Mouse (Mus musculus): ENCODE results near the gene Glyctk.

The Glyctk gene

DNA sequence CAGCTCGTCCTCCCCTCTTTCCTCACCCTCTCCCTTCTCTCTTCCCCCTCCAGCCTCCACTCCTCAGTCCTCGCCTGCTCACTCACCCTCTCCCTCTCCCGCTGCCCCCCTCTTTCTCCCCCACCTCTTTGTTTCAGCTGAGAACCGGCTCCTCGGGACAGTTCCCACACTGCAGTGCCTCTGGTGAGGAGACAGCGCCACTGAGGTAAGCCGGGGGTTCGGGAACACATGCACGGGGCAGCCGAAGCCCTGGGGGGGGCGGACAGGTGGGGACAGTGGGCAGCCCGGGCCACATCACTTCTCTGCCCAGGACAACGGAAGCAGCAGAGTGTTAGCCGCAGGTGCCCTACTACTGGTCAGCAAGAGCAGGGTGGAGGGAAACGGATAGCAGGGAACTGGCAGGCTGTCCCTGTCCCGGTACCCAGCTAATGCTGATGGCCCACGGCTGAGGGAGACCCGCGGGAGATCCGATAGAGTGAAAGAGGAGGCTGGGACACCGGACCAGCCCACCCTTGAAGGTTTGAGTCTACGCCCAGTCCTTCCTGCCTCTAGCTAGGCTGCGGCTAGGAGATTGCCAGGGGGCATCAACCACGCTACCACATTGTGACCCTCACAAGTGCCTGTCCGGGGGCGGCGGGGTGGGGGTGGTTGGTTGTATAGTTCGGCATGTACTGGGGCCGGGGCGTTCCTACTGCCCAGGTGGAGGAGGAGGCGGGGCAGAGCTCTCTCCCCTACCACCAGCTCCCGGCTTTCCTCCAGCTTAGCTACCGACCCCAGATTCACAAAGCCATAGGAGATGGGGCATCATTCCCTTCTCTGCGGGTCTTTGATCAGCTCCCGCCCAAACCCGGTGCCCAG lies 9.2 kb downstream of the Glyctk start:
- in situ Hi-C loops (cut with MboI, MseI): no loop called here

DNA sequence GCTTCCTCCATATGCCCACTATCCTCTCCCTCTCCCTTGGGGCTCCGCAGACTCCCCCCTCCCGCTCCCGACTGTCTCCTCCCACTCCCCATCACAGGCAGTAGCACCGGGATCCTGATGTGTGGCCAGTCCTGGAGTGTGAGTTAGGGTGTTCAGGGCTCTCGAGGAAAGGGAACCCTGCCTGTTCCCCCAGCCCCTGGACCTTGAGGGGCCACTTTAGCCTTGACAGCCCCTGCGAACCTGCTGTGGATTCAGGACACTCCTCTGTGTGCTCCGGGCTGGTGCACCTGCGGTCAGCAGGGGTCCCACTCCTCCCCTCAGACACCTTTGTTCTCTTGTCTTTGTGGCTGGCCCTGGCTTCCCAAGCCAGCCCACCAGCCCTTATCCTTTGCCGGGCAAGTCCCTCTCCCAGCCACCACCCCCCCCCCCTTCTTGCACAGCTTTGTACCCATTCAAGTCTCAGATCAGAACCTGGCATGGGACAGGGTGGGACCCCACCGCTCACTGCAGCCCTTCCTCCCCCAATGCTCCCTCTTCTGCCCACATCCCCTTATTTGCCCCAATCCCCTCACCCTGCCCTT lies 10.0 kb downstream of the Glyctk start:
- in situ Hi-C loops (cut with MboI, MseI): no loop called here

DNA sequence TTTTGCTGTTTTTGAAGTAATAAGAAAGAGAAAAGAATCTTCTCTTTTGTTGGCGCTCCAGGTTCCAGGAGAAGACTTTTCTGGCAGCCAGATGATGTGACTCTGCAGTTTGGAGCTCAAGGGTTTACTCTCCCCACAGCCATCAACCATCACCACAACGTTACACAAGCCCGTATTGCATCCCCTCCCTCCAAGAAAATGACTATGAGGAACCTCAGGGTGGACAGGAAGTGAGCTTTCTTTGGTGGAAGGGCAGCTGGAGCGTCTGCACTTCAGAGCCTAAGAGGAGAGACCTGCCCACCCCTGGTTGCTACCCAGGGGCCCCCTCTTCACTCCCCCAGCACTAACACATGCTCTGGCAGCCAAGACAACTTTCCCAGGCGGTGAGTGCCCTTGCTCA lies 10.7 kb downstream of the Glyctk start:
- in situ Hi-C loops (cut with MboI, MseI): no loop called here

DNA sequence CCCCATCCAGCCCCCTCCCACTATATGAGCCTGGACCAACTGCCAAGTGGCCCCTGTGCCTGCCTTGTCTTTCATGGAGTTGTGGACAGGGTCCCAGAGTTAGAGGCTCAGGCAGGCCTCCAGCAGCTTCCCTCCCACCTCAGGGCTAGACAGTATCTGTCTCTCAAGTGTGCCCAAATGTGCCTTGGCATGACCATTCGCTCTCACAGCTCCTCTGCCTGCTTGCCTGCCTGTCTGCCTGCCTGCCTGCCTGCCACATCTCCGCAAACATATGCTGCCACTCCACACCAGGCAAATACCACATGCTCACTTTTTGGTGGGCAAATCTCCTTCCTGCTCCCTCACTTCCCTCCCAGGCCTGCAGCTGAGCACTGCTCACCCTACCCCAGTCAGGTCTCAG lies 12.4 kb downstream of the Glyctk start:
- in situ Hi-C loops (cut with MboI, MseI): no loop called here

GRCm38 (mm10) chr9:106144176-106144575 lies 13.8 kb downstream of the Glyctk start:
- in situ Hi-C loops (cut with MboI, MseI): no loop called here

DNA sequence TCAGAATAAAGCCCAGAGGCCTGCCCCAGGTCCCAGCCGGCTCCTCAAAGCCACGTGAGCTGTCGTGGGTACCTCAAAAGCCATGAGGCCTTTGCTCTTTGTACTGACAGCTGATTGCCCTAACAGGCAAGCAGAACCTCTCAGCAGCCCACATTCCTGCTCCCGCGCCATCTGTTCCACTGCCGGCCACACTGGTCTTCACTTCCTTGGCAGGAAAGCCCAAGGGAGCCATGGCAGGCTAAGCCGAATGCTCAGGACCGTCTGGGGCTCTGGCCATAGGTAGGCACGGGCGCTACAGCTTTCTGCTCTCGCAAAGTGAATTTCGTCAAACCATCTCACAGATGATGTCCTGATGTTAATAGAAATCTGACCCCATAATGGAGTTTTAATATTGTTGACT lies 16.0 kb downstream of the Glyctk start:
- in situ Hi-C loops (cut with MboI, MseI): no loop called here

DNA sequence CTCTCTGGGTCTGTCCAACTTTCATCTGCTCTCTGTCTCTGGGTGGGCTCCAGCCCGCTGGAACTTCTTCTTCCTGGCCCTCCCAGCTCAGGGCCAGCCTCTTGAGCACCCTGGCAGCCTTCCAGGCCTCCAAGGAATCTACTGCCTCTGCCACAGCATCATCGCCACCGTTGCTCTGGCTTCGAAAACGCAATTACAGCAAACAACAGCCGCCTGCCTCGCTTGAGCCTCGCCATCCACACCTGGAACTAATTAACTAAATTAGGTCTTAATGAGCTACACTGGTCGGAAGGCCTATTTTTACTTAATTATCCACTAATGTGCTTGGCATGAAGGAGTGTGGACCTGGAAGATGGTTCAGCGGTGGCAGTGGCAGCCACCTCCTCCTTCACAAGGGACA lies 18.2 kb downstream of the Glyctk start:
- in situ Hi-C loops (cut with MboI, MseI): no loop called here

DNA sequence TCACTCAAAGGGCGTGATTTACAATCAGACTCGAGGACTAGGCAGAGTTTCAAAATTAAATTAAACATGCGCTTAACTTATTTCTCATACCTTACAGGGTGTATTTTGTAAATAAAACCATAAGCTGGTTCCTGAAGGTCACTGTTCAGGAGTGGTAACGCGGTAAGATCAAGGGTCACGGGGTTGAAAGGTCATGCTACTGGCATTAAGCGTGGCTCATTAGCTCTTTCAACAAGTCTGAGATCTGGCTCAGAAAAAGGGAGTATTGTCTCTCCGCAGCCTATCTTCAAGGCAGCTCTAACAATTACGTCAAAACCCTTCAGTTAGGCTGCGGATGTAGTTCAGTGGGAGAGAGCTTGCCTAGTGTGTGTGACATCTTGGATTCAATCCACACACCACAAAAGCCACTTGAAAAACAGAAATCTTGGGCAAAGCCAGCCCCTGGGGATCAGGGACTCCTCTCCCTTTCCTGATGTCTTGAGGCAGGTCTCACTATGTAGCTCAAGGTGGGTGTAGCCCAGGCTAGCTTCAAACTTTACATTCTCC lies 20.2 kb downstream of the Glyctk start:
- in situ Hi-C loops (cut with MboI, MseI): no loop called here

- in situ Hi-C loops (cut with MboI, MseI): no loop called here
Observed at GRCm38 (mm10) chr9:106130250-106130649, 27.7 kb downstream of the Glyctk start.

DNA sequence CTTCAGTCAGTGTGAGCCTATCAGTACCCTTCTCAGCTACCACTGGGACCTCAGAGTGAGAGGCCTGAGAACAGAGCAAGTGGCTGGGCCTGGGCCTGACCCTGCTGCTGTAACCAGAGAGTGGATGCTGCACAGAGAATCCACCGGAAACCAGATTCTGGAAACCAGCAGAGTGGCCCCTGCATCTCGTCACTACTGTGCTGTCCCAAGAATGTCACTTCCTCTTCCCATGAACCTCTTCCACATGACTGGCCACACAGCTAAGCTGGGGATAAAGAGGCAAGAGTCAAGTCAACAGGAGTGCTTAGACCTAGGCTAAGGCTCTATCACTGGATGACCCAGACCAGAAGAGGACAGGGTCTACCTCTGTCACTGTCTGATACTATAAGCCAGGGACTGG lies 28.9 kb downstream of the Glyctk start:
- in situ Hi-C loops (cut with MboI, MseI): no loop called here

DNA sequence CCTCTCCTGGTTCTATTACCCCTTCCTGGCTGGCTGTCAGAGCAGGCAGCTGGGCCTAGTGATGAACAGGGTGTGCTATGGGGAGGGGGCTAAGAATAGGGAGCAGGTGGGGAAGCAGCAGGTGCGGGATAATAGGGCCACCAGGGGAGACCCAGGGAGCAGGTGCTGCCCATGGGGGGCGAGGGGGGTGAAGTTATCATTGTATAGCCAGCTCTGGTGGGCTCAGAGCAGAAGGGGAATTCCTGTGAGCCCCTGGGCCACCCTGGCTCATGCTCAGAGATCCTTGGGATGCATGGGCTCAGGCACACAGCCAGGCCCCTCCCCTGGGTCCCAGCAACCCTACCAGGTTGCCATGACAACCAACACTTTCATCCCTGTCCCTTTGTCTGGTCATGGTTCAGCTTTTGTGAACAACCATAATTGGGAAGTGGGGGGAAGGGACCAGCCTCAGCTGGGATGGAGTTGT lies 31.1 kb downstream of the Glyctk start:
- in situ Hi-C loops (cut with MboI, MseI): no loop called here

- in situ Hi-C loops (cut with MboI, MseI): no loop called here
Observed at GRCm38 (mm10) chr9:106123599-106123998, 34.3 kb downstream of the Glyctk start.

DNA sequence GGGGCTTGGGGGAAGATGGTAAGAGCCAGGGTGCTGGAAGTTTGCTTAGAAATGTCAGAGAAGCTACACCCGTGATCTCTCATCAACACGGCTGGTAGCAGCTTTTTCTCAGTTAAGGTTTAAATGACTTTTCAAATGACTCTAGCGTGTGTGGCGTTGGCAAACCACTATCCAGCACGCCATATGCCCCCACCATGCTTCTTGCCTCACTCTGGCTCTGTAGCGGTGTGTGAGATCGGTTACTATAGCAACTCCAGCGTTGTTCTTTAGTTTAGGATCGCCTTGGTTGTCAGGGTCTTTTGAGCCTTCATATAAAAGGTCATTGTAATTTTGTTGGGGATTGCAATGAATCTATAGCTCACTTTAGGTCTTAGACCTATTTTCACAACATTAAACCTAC lies 38.9 kb downstream of the Glyctk start:
- in situ Hi-C loops (cut with MboI, MseI): no loop called here

DNA sequence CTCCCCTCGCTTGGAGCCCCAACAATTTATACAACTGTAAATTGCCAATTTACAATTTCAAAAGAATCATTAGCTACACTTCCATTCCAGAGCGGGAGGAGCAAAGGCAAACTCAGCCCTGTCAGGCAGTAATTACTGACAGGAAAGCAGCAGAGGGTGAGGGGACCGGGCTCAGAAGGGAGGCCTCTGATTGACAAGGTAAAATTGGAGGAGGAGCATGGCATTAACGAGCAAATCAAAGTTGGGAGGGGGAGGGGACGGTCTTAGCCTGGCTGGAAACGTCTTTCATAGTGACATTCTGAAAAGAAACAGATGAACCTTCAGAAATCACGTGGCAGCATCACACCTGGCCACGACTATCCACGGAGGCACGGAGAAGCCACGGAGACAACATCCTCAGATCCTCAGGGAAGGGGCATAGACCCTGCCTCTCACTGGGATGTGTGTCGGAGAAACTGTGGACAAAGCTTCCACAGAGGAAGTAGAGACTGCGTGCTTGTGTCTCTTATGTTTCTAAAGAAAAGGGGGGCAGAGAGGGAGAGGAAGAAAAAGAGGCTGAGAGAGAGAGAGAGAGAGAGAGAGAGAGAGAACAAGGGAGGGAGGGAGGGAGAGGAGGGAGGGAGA lies 42.0 kb downstream of the Glyctk start:
- in situ Hi-C loops (cut with MboI, MseI): no loop called here

- in situ Hi-C loops (cut with MboI, MseI): no loop called here
Observed at GRCm38 (mm10) chr9:106112770-106113423, 45.0 kb downstream of the Glyctk start.

DNA sequence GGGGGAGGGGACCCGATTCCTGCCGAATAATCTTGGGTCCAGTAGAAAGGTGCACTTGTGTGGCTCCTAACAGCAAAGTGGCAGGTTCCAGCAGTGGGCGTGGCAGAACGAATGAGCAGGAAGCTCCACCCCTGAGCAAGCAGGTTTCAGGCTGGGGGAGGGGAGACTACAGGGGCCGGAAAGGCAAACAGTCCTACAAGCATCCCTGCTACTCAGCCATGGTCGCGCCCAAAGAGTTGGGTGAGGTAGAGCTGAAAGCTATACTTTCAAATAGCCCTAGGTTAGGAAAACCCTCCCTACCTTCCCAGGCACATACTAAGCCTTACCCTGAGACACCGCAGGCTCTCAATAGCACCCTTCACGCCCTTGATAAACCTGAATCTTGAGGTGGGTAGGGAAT lies 51.7 kb downstream of the Glyctk start:
- in situ Hi-C loops (cut with MboI, MseI): no loop called here

- in situ Hi-C loops (cut with MboI, MseI): no loop called here
Observed at GRCm38 (mm10) chr9:106104401-106104800, 53.5 kb downstream of the Glyctk start.
